Mouse (Mus musculus): ENCODE data around the gene A630095N17Rik.

DNA sequence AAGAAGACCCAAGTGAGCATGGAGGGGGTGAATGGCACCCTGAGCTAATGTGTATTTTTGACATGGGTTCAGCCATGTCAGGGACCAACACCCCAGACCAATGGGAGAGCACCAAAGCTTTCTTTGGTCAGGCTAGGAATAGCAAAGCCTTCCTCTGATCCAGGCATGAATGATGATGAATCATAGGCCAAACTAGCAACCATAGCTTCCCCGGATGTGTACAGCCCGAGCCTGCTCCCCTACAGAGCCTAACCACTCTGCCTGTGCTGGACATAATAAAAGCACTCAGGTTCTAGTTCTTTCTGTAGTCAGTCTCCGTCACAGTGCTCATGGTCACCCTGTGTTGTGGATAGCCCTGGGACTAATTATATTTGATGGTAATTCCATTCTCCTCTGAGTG is 10.4 kb downstream of the A630095N17Rik start:
- no peak for TF ChIP-seq CTCF (conservative IDR thresholded peaks at IDR 0.05 in 1 of 2, IDR thresholded peaks at IDR 0.05 in 1 of 2; ENCODE audit: low read depth in 2 of 2, low read length in 2 of 2)
- TF ChIP-seq POLR2A (IDR thresholded peaks at IDR 0.05; ENCODE audit: low read depth, low read length) = no peak
- no peak for TF ChIP-seq SIN3A (IDR thresholded peaks at IDR 0.05; ENCODE audit: low read length)
- TF ChIP-seq ZNF384 (IDR thresholded peaks at IDR 0.05; ENCODE audit: low read depth, low read length) = no peak
- no peak for TF ChIP-seq EP300 (IDR thresholded peaks at IDR 0.05; ENCODE audit: low read length)
- TF ChIP-seq MEF2A (IDR thresholded peaks at IDR 0.05; ENCODE audit: borderline replicate concordance, low read depth, low read length) = no peak
